Comparison of ENCODE assay signal across 12 mouse cellular contexts in genomic region chr1:160304969-160305498, GRCm38 (mm10).
DNase-seq lines count a peak whose midpoint lies in the region; ATAC-seq and TF ChIP-seq lines count a peak whose summit lies in the region.
"Had no signal": no experiment of that assay in that cellular context is flagged by ENCODE, and none has a peak within 500 bp of the region (broad histone marks: within the 10 kb centered on the region; RNA-seq: fewer than 3 reads in every experiment).

No protein-coding gene starts in this region.

- H3K36me3 ChIP-seq in forebrain, embryonic 15.5 days: no peaks in the 10 kb centered on the region
- no peaks in the 10 kb centered on the region for H3K36me3 ChIP-seq in forebrain, postnatal 0 days (ENCODE audit: insufficient read depth)
- H3K36me3 ChIP-seq in neural tube, embryonic 12.5 days: no peaks in the 10 kb centered on the region
- H3K36me3 ChIP-seq in neural tube, embryonic 15.5 days: no peaks in the 10 kb centered on the region
- no peaks in the 10 kb centered on the region for H3K36me3 ChIP-seq in macrophage (ENCODE audit: inconsistent target)
- no peaks in the 10 kb centered on the region for H3K36me3 ChIP-seq in forebrain, embryonic 16.5 days (ENCODE audit: control insufficient read depth, insufficient read depth)
- H3K36me3 ChIP-seq: embryonic facial prominence, embryonic 10.5 days had no signal

- no peak for TF ChIP-seq CTCF in forebrain, postnatal 0 days (IDR thresholded peaks at IDR 0.05; ENCODE audit: low read depth)

- H3K27ac ChIP-seq in forebrain, embryonic 15.5 days (replicated peaks): no peak overlapping the region
- no peak overlapping the region for H3K27ac ChIP-seq in forebrain, postnatal 0 days (ENCODE audit: low read depth, low read length)
- no peak overlapping the region for H3K27ac ChIP-seq in neural tube, embryonic 12.5 days
- H3K27ac ChIP-seq in neural tube, embryonic 15.5 days (replicated peaks): no peak overlapping the region
- H3K27ac ChIP-seq in macrophage: peak overlapping the region; percentile 64; the same call in 1 of the 2 replicates
- no peak overlapping the region for H3K27ac ChIP-seq in forebrain, embryonic 16.5 days (ENCODE audit: low read length)
- H3K27ac ChIP-seq: embryonic facial prominence, embryonic 10.5 days; left cerebral cortex, adult 2 months had no signal

- peaks cover 15% of the 10 kb centered on the region for H3K4me1 ChIP-seq in forebrain, embryonic 15.5 days
- peaks cover 4% of the 10 kb centered on the region; the same call in 1 of the 2 replicates for H3K4me1 ChIP-seq in forebrain, postnatal 0 days (ENCODE audit: insufficient read depth)
- no peaks in the 10 kb centered on the region for H3K4me1 ChIP-seq in neural tube, embryonic 12.5 days
- H3K4me1 ChIP-seq in neural tube, embryonic 15.5 days: no peaks in the 10 kb centered on the region
- H3K4me1 ChIP-seq in forebrain, embryonic 16.5 days (replicated peaks; ENCODE audit: control insufficient read depth, insufficient read depth, low read length): peaks cover 9% of the 10 kb centered on the region

- H3K4me3 ChIP-seq in forebrain, embryonic 15.5 days: no peak overlapping the region
- no peak overlapping the region for H3K4me3 ChIP-seq in forebrain, postnatal 0 days (ENCODE audit: low read depth, low read length)
- no peak overlapping the region for H3K4me3 ChIP-seq in neural tube, embryonic 12.5 days
- no peak overlapping the region for H3K4me3 ChIP-seq in neural tube, embryonic 15.5 days (replicated peaks)
- no peak overlapping the region for H3K4me3 ChIP-seq in macrophage (ENCODE audit: inconsistent target)
- no peak overlapping the region for H3K4me3 ChIP-seq in forebrain, embryonic 16.5 days (replicated peaks; ENCODE audit: low read length)
- H3K4me3 ChIP-seq: embryonic facial prominence, embryonic 10.5 days; erythroblast, embryonic 14.5 days; left cerebral cortex, adult 2 months had no signal

- no peaks in the 10 kb centered on the region for H3K9me3 ChIP-seq in forebrain, embryonic 15.5 days
- H3K9me3 ChIP-seq in forebrain, postnatal 0 days (ENCODE audit: low read length): no peaks in the 10 kb centered on the region
- H3K9me3 ChIP-seq in neural tube, embryonic 12.5 days: no peaks in the 10 kb centered on the region
- no peaks in the 10 kb centered on the region for H3K9me3 ChIP-seq in neural tube, embryonic 15.5 days (replicated peaks)
- no peaks in the 10 kb centered on the region for H3K9me3 ChIP-seq in forebrain, embryonic 16.5 days (ENCODE audit: control insufficient read depth, low read length)
- H3K9me3 ChIP-seq: embryonic facial prominence, embryonic 10.5 days had no signal

- WGBS in forebrain, embryonic 15.5 days: 63% methylated on average over 6 of the region's 6 CpGs
- 51% methylated on average over 6 of the region's 6 CpGs for whole genome bisulfite sequencing in forebrain, postnatal 0 days
- WGBS in neural tube, embryonic 12.5 days: 64% methylated on average over 6 of the region's 6 CpGs
- WGBS in neural tube, embryonic 15.5 days: 73% methylated on average over 6 of the region's 6 CpGs
- 50% methylated on average over 6 of the region's 6 CpGs for WGBS in macrophage (ENCODE audit: missing documents)
- 70% methylated on average over 6 of the region's 6 CpGs for WGBS in forebrain, embryonic 16.5 days

- H3K4me2 ChIP-seq in forebrain, embryonic 15.5 days (replicated peaks): no peak overlapping the region
- H3K4me2 ChIP-seq in forebrain, postnatal 0 days (ENCODE audit: low read depth): no peak overlapping the region
- no peak overlapping the region for H3K4me2 ChIP-seq in neural tube, embryonic 12.5 days (replicated peaks)
- no peak overlapping the region for H3K4me2 ChIP-seq in neural tube, embryonic 15.5 days
- no peak overlapping the region for H3K4me2 ChIP-seq in forebrain, embryonic 16.5 days (ENCODE audit: low read length)

- H3K27me3 ChIP-seq in forebrain, embryonic 15.5 days: no peaks in the 10 kb centered on the region
- no peaks in the 10 kb centered on the region for H3K27me3 ChIP-seq in forebrain, postnatal 0 days (ENCODE audit: insufficient read depth, low read length)
- H3K27me3 ChIP-seq in neural tube, embryonic 12.5 days (replicated peaks): no peaks in the 10 kb centered on the region
- H3K27me3 ChIP-seq in neural tube, embryonic 15.5 days (replicated peaks): no peaks in the 10 kb centered on the region
- no peaks in the 10 kb centered on the region for H3K27me3 ChIP-seq in forebrain, embryonic 16.5 days (replicated peaks; ENCODE audit: control insufficient read depth, insufficient read depth, low read length)

- no peak for DNase-seq in forebrain, postnatal 0 days
- DNase-seq in thymus, postnatal 36 days: peak; percentile 25 to 28
- no peak for DNase-seq in frontal cortex, postnatal 36 days (ENCODE audit: low spot score in 2 of 2)
- DNase-seq: cerebellum, postnatal 14 days had no signal

- no peak overlapping the region for H3K9ac ChIP-seq in forebrain, embryonic 15.5 days (replicated peaks)
- H3K9ac ChIP-seq in forebrain, postnatal 0 days: no peak overlapping the region
- no peak overlapping the region for H3K9ac ChIP-seq in neural tube, embryonic 12.5 days
- no peak overlapping the region for H3K9ac ChIP-seq in neural tube, embryonic 15.5 days (replicated peaks)
- no peak overlapping the region for H3K9ac ChIP-seq in forebrain, embryonic 16.5 days (replicated peaks; ENCODE audit: low read depth, low read length)

- 0 out of 2 replicates have a peak, but pooled peaks have one; percentile 23 for ATAC-seq in forebrain, embryonic 15.5 days (replicated peaks)
- no peak for ATAC-seq in forebrain, postnatal 0 days
- peak; percentile 53; the same call in 1 of the 2 replicates for ATAC-seq in neural tube, embryonic 12.5 days (ENCODE audit: low FRiP score, low read depth)
- no peak for ATAC-seq in neural tube, embryonic 15.5 days (ENCODE audit: low FRiP score)
- ATAC-seq in forebrain, embryonic 16.5 days: no peak; the same call in 1 of the 2 replicates

- H3K79me2 ChIP-seq in macrophage (ENCODE audit: inconsistent target): no peaks in the 10 kb centered on the region

Comparison
In these comparisons a context has a peak if more than half of its experiments do, and no peak if none do; other contexts are left out.
1. ATAC-seq: peak in forebrain, embryonic 15.5 days (single experiment) and neural tube, embryonic 12.5 days (single experiment); none in forebrain, postnatal 0 days (single experiment), neural tube, embryonic 15.5 days (single experiment) and forebrain, embryonic 16.5 days (single experiment).
2. DNase-seq: peak in thymus, postnatal 36 days (2 of 2); none in forebrain, postnatal 0 days (single experiment) and frontal cortex, postnatal 36 days (0 of 2).